Mouse (Mus musculus) mesoderm, embryonic 11.5 days (tissue): ENCODE measurements at regions not wholly inside any gene's neighbourhood (a gene's known extent, or its start where the extent isn't known, plus 50 kb on each side); places are given as distances from the start of the nearest gene placed in this dataset.

ENCODE experiments used
- DNase-seq: peaks from one replicate; pipeline ENCODE4 v3.0.0-alpha.2; 2012; ENCODE audit warnings: low read depth, low spot score

DNA sequence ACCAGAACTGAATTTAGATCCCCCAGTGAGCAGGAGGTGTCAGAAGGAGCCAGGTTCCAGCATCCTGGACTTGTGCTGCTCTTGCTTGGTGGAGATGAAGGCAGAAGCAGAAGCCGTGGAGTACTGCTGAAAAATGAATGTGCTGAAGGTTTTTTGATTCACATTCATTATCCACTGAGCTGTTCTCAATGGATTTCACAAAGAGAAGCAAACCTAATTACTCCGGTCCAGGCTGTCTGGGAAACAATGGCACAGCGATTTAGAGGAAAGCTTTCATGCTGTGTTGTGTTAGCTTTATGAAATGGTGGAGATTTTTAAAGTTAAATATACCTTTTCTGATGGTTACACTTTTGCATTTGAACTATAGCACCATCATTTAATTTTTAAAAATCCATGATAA is 535.3 kb upstream of the Adgrl3 start:
- no peak for DNase-seq

- no peak for DNase-seq
Measured at GRCm38 (mm10) chr5:80488332-80488731, 531.6 kb upstream of the Adgrl3 start.

DNA sequence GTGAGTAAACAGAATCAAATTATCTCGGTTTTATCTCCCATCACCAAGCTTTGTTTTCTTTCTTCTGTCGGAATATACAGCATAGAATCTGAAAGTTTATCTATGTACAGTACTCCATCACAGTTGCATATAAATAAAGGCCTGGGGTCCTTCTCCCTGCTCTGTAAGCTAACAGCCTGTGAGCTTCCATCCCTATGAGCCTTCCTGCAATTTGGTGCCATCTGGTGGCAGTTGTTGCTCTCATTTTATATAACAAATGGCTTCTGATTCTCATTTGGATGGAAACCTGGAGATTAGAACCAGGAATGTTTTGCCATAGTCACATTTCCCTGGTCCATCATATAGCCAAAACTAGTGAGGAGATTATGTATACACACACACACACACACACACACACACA is 511.3 kb upstream of the Adgrl3 start:
- DNase-seq, result peak; percentile 51

DNA sequence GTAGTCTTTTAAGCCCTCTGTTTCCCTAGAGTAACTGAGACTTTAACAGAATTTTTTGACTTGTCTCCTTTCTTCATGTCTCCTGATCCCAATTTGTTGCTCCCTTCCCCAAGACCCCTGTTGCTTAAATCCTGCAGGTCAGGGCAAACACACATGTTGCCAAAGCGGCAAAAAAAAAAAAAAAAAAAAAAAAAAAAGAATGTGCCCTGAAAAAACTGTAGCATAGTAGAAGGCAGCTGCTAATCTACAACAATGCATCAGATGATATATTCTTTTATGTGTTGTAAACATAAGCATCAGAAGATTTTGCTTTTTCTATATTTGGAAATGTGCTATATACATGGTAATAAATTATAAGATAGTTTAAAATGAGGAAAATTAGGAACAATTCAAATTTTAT is 479.9 kb upstream of the Adgrl3 start:
- DNase-seq, result no peak

DNA sequence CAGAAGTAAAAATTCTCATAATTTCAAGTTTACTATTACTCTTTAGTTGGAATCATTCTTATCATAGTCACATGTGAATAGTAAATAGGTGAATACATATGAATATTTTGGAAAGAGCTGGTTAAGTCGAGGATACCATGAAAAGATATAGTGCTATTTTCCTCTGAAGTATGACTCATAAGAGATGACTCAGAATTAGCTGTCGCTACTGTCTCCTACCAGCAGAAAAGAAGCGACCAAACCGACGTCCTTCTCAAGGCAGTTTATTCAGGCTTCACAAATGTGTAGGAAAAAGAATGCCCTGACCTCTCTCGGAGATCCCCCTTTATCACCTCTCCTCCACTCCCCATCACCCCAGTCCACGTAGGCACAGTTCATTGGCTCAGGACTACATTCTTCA is 468.3 kb upstream of the Adgrl3 start:
- DNase-seq, result no peak

DNA sequence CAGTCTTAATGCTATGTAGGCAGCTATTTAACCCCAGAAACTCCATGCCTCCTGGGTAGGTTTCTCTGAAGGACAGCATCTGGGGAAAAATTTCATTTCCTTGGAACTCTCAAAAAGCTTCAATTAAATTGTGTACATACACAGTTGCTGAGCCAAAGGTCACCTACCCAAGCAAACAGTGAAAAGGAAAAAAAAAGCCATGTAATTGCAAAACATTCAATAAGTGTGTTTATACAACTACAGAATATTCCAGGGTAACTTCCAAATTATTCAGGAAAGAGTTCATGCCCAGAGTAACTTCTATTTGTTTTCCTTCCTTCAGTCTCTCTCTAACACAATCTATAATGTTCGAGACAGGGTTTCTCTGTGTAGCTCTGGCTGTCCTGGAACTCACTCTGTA is 441.2 kb upstream of the Adgrl3 start:
- DNase-seq, result no peak

DNA sequence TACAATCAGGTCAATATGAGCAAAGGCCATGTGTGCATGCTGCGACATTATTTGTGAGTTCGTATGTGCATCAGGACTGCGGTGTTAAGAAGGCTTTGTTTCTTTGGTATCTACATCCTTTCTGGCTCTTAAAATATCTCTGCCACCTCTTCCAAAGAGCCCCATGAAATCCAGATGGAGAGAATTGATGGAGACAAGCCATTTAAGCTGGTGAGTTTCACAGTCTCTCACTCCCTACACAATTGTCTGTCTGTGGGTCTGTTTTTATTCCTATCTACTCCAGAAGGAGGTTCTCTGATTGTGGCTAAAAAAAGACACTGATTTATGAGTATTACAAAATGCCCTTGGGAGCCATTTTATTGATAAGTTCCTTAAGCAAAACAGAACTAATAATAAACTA is 408.4 kb upstream of the Adgrl3 start:
- DNase-seq, result no peak

DNA sequence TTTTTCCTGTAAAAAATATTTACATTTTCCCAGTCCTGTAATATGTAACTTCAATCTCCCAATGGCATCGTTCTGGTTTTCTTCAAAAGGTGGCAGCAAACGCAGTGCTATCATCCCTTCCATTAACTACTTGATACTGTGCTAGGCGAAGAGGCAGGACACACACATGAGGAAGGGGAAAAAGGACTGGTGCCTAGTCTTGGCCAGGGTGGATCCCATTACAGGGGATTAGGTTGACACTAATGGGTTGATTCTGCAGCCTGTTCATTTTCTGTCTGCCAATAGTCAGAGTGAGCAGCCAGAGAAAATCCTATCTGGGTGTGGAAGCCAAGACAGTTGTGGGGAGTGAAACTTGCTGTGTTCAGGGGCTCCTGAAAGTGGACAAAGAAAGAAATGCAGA is 392.7 kb upstream of the Adgrl3 start:
- no peak for DNase-seq

DNA sequence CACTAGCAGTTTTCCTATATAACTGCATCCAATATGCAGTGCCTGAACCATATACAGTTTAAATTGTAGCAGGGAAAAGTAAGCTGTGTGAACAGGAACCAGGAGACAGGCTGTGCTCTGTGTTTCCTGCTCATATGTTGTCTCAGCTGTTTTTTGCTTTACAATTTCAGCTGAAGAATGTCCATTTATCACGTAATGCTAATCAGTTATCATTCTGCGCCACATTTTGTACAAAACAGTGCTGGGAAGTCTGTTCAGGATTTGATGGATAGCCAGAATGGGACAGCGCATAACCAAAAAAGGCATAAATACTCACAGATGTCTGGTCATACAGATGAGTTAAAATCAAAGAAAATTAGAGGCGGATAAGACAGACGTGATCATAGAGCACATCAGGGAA is 360.9 kb upstream of the Adgrl3 start:
- DNase-seq, result peak; percentile 39

DNA sequence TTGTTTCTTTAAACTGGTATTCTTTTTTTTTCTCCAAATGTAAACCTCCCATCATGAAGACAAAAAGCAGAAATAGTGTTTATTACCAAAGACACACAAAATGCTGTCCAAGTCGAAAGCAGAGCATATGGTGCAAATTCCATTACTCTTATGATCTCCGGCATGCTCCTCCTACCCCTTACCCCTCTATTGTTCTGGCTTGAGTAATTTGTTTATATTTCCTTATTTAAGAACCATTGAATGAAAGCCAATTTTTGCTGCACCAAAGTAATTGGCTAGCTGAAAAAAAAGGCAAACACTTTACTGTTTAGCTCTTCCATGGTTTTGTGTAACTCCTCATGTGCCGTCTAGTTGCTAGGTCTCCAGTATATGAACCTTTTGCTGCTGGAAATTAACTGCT is 360.4 kb upstream of the Adgrl3 start:
- no peak for DNase-seq

- DNase-seq, result no peak
Measured at GRCm38 (mm10) chr5:80670258-80670947, 349.5 kb upstream of the Adgrl3 start.

GRCm38 (mm10) chr5:80683431-80683830 is 336.5 kb upstream of the Adgrl3 start:
- DNase-seq, result no peak

GRCm38 (mm10) chr5:80700848-80701247 is 319.1 kb upstream of the Adgrl3 start:
- DNase-seq, result no peak

- no peak for DNase-seq
Measured at GRCm38 (mm10) chr5:80704732-80705131, 315.2 kb upstream of the Adgrl3 start.

- DNase-seq, result no peak
Measured at GRCm38 (mm10) chr5:80706645-80707056, 313.3 kb upstream of the Adgrl3 start.
